Mouse (Mus musculus) neural tube, embryonic 10.5 days (tissue): ENCODE results near the gene Tspan9.
A peak's percentile ranks its signal among the peaks of the same experiment; 100 is the strongest.

Source experiments
- DNase-seq: peaks from one replicate; pipeline ENCODE4 v3.0.0-alpha.2; 2017; ENCODE audit warnings: low spot score; ENCODE audit errors: extremely low spot score

The Tspan9 gene

DNA sequence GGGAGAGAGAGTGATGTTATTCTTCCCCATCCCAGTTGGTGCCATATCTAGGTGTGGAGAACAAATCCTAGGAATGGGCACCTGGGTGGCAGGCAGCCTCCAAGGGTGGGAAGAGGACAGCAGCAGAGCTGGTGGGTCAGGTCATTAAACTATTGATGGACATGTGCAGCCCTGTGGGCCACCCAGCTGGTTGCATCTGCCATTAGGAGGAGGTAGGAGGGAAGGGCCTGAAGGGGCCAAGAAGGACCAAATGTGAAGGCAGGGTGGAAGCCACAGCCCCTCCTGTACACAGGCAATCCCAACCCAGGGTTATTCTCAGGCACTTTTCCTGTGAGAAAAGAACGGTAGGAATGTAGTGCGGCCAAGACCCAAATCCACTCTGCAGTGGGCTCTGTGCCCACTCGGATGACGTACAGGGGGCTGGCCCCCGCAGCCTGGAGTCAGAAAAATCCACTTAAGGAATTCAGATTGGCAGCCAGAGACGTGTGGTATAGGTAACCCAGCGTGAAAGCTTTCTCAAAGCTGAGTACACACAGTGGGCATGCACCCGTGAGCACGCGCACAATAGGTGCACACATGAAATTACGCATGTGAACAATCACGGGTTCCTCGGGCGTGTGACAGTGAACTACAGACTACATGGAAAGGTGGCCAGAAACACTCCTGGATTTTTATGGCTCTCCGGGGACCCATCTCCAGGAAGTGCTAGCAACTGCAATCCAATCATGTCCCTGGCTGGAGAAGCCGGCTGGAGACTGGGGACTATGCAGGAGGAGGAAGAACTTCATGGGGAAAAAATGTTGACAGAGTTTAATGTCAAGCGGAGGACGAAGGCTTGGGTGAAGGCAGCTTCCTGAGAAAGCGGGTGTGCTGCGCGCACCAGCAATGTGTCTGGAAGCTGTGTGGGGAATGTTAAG, 67.0 kb downstream of the Tspan9 start:
- no peak for DNase-seq

GRCm38 (mm10) chr6:128075453-128076003, 67.9 kb downstream of the Tspan9 start:
- no peak for DNase-seq

DNA sequence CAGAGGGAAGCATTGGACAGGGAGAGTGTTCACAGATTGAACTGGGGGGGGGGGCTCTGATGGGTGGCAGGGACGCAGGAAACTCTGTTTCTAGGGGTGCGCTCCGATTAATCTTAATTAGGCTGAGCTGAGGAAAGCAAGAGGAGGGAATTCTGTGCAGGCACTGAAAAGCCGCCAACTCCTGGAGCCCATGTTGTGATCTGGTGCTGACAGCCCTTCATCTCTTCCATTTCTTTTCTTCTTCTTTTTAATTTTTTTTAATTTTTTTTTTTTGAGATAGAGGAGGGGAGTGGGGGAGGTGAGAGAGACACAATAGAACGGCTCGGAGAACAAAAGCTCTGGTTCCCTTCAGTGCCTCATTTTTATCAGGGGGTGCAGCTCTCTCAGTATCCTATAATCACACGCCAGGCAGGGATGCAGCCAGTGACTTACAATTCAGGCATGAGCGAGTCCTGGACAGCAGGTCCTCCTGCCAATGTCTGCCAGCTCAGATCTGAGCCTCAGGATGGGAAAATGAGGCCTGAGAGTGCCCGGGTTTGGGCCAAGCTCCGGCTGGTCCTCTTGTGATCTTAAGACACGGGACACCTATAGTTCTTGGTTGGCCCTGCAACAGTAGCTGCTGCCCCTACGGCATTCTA, 72.4 kb downstream of the Tspan9 start:
- no peak for DNase-seq

DNA sequence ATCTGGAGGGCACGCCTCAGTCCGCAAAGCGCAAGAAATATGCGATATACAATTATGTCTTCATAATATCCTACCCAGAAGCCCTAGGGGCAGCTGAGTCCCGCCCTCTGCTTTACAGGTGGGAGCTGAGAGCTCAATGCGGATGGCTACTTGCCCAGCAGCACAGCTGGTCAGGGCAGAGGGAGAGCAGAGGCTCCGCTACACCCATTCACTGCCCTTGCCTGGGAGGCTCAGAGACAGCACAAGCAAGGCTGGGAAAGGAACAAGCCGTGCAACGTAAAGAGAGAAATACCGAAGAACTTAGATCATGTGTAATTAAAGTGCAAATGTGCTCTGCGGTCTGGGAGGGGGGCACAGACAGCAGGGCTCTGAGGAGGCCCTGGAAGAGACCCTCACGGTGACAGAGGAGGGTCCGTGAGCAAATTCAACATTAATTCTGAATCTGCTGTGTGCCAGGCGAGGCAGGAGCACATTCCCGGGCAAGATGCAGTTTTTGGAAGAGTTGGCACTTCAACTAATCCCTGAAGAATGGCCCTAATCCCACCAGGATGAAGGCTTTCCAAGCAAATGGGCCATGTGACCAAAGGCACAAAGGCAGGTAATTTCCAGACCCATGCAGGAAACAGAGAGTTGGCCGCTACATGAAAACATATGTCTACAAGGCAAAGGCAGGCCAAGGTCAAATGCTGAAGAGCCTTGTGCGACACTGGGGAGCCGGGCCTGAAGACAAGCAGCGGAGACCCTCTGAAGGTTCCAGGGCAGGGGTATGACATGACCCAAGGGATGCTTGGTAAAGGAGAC, 73.1 kb downstream of the Tspan9 start:
- no peak for DNase-seq

GRCm38 (mm10) chr6:128068144-128068543, 75.2 kb downstream of the Tspan9 start:
- DNase-seq = no peak

DNA sequence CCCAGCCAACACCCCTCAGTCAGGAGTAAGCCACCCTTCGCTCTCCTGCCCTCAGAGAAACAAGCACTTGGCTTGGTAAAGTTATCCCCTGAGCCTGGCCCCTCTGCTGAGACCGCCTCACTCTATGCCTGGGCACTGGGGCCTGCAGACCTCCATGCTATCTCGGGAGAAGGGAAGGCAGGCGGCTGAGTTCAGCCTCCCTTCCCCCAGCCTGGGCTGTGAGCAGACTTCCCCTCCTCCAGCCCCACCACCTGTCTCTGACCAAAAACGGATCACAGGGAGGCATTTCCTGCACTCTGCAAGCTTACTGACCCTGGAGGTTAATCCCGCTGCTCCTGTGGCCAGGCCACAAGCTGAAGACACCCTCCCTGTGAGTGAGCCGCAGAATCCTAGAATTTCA, 77.4 kb downstream of the Tspan9 start:
- DNase-seq = peak; percentile 55

DNA sequence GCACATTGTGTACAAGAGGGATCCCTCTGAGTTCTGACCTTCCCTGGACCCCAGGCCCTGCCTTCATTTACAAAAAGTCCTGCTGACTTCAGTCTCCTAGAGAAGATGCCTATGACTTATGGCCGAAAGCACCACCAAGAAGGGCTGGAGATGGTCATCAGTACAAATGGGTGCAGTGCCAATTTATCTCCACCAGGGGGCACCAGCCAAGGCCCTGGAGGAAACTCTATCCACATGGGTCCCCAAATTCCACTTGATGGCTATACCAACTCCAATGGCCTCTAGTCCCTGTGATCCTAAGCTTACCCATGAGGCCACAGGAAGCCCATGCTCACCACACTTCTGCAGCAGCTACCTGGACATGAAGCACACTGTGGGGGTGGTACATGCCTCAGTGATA, 79.9 kb downstream of the Tspan9 start:
- no peak for DNase-seq

GRCm38 (mm10) chr6:128062784-128063183, 80.6 kb downstream of the Tspan9 start:
- DNase-seq = no peak

DNA sequence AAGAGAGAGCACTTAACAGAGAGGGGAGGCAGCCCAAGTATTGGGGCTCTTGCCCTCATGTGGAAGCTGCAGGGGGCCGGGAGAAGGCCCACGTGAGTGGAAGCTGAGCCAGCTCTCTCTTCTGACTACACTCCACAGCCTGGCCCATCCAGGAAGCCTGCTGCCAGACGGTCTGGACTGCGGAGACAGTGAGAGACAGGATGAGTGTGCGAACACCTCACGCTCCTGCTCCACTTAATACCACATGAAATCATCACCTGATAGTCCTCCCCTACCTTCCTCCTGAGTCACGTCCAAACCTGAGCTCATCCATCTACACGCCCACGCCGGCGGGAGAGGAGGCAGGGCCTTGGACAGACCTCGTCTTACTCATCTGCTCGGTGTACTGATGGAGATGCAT, 81.2 kb downstream of the Tspan9 start:
- no peak for DNase-seq

DNA sequence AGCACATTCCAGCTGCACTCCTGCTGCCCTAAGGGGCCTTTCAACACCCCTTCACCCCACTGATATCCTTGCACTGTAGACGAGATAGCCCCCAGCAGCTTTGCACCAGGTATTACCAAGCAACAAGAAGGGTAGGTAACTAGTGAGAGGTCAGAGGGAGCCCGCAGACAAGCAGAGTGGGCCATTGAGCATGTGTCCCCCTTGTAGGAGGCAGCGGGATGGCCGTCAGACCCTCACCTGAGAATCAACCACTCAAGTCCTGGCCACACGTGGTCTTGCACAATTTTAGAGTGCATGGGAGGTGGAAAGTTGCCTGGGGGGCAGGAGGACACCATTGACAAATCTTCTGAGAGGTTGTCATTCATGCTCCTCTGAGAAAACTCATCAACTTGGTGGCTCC, 82.1 kb downstream of the Tspan9 start:
- no peak for DNase-seq

DNA sequence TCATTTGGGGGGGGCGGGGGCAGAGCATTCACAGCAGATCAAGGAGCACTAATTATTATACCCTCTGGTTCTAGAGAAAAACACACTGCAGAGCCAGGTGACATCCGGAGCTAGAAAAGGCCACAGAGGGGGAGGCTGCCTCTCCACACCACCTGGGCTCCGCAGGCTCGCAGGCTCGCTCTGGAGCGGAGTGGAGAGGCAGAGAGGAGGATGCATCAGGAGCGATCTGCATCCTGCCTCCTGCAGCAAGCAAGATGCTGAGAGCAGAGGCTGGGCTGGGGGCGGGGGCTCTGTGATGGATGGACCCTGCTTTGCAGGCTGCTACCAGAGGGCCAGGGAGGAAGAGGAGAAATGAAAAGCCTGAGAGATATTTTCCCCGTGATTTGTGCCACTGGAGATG, 84.8 kb downstream of the Tspan9 start:
- no peak for DNase-seq

DNA sequence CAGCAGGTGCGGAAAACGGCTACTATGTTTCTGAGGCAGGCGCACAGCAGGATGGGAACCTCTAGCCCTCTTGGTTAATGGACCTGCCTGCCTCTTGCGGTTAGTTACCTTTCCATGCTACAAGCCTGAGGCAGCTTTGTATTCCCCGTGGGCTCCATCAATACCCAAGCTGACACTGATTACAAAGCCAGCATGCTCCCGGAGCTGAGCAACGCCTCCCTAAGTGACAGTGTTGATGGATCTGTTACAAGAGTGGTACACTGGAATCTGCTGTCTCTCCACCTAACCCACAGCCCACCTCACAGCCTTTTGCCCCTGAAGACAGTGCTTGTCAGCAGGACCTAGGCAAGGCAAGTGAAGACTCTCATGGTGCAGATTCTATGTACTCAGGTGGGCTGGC, 85.2 kb downstream of the Tspan9 start:
- no peak for DNase-seq

GRCm38 (mm10) chr6:128053000-128053732, 90.2 kb downstream of the Tspan9 start:
- no peak for DNase-seq

- no peak for DNase-seq
Measured at GRCm38 (mm10) chr6:128047671-128048070, 95.7 kb downstream of the Tspan9 start.

- no peak for DNase-seq
Measured at GRCm38 (mm10) chr6:128047239-128047638, 96.2 kb downstream of the Tspan9 start.

GRCm38 (mm10) chr6:128046799-128047198, 96.6 kb downstream of the Tspan9 start:
- DNase-seq = no peak

- DNase-seq = no peak
Measured at GRCm38 (mm10) chr6:128044691-128045090, 98.7 kb downstream of the Tspan9 start.

DNA sequence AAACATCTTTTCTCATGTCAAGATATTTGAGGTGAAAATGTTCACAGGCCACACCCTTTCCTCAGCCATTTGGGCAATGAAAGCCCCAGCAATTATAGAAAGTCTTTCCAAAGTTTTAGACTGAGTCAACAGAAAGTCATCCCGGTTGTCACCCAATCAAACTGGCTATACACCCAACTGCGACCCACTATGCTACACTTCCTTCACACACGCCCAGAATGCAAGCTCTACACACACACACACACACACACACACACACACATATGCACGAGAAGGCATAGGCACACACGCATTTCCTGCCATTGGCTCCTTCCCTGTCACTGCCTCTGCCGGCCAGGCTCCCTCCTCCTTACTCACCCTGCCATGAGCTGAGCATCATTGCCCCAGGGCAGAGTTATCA, 99.9 kb downstream of the Tspan9 start:
- DNase-seq = no peak

GRCm38 (mm10) chr6:128041836-128042235, 101.6 kb downstream of the Tspan9 start:
- DNase-seq = no peak

GRCm38 (mm10) chr6:128039077-128039766, 104.2 kb downstream of the Tspan9 start:
- DNase-seq = no peak
